Mouse (Mus musculus): ENCODE results near the gene Csrp2.

DNA sequence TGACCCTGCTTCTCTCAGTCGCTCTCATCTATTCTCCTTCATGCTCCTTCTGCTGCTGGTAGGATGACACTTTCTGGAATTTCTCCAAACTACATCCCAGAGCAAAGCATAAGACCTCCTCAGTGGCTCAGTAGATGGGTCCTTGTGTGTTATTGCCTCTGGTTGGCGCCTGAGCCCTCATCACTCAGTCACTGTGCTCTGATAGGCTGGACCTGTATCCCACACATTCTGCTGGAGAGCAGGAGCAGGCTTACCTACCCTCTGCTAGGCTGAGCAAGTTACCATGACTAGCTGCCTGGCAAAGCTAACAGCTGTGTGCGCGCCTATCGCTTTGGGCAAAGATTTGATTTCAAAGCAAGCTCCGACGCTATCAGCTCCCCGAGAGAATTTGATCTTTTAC lies 41.7 kb upstream of the Csrp2 start:
- TF ChIP-seq CTCF (IDR thresholded peaks at IDR 0.05 in 2 of 3, conservative IDR thresholded peaks at IDR 0.05 in 1 of 3; ENCODE audit: control insufficient read depth in 1 of 3, insufficient read depth in 1 of 3, low read depth in 2 of 3, low read length in 3 of 3, poor library complexity in 1 of 3, severe bottlenecking in 1 of 3), result no peak
- no peak for TF ChIP-seq EP300 (IDR thresholded peaks at IDR 0.05; ENCODE audit: low read depth in 1 of 2, low read length in 2 of 2)
- TF ChIP-seq POLR2A (IDR thresholded peaks at IDR 0.05; ENCODE audit: control insufficient read depth in 1 of 2, insufficient read depth in 1 of 2, low read depth in 1 of 2, low read length in 2 of 2, poor library complexity in 1 of 2), result no peak
- no peak for TF ChIP-seq E2F4 (IDR thresholded peaks at IDR 0.05; ENCODE audit: borderline replicate concordance, low read depth, low read length)
- no peak for TF ChIP-seq MAX (IDR thresholded peaks at IDR 0.05; ENCODE audit: low read length)
- TF ChIP-seq ZMIZ1 (IDR thresholded peaks at IDR 0.05; ENCODE audit: low read depth, low read length), result no peak
- TF ChIP-seq TAL1 (IDR thresholded peaks at IDR 0.05; ENCODE audit: low read length), result no peak
- no peak for TF ChIP-seq MEF2A (IDR thresholded peaks at IDR 0.05; ENCODE audit: extremely low read depth, insufficient replicate concordance, low read depth, low read length, poor library complexity, severe bottlenecking)
- no peak for TF ChIP-seq GATA1 (IDR thresholded peaks at IDR 0.05; ENCODE audit: low read depth, low read length)
- TF ChIP-seq KAT2A (conservative IDR thresholded peaks at IDR 0.05; ENCODE audit: low read depth, low read length), result no peak
- TF ChIP-seq ZKSCAN1 (IDR thresholded peaks at IDR 0.05; ENCODE audit: low read depth, low read length), result no peak
- TF ChIP-seq UBTF (IDR thresholded peaks at IDR 0.05; ENCODE audit: borderline replicate concordance, insufficient read depth, low read depth, low read length), result no peak
- TF ChIP-seq ELF1 (IDR thresholded peaks at IDR 0.05; ENCODE audit: low read depth, low read length), result no peak
- TF ChIP-seq CHD2 (IDR thresholded peaks at IDR 0.05; ENCODE audit: low read length), result no peak
